Comparison of ENCODE assay signal across 9 mouse cellular contexts in genomic region chr17:35178528-35178927, GRCm38 (mm10). TPM values are rescaled to one million over a fixed set of nuclear protein-coding genes. Genes with fewer than 3 reads are reported as not detected.
DNase-seq lines count a peak whose midpoint lies in the region; ATAC-seq lines count a peak whose summit lies in the region.
"Had no signal": no experiment of that assay in that cellular context is flagged by ENCODE, and none has a peak within 500 bp of the region (broad histone marks: within the 10 kb centered on the region; RNA-seq: fewer than 3 reads in every experiment).

No protein-coding gene starts in this region.

- H3K4me2 ChIP-seq in hindbrain, embryonic 12.5 days (replicated peaks) = no peak overlapping the region
- H3K4me2 ChIP-seq in liver, embryonic 11.5 days = no peak overlapping the region
- no peak overlapping the region for H3K4me2 ChIP-seq in neural tube, embryonic 12.5 days (replicated peaks)

- H3K4me3 ChIP-seq in hindbrain, embryonic 12.5 days = no peak overlapping the region
- H3K4me3 ChIP-seq in liver, embryonic 11.5 days (ENCODE audit: low read depth, low read length) = no peak overlapping the region
- no peak overlapping the region for H3K4me3 ChIP-seq in neural tube, embryonic 12.5 days
- H3K4me3 ChIP-seq: erythroblast, embryonic 14.5 days had no signal

- peak; percentile 44 to 54 for DNase-seq in left cerebral cortex, adult 18-20 months (ENCODE audit: low spot score in 2 of 2)
- DNase-seq in left cerebral cortex, adult 11 months (ENCODE audit: low spot score) = no peak
- DNase-seq in ZHBTc4 (ENCODE audit: low read depth, low spot score) = peak; percentile 88
- DNase-seq in liver, embryonic 11.5 days (ENCODE audit: low spot score) = peak; percentile 65
- peak; percentile 78 for DNase-seq in urinary bladder, postnatal 25 days (ENCODE audit: low spot score)

- no peak overlapping the region for H3K27ac ChIP-seq in hindbrain, embryonic 12.5 days
- no peak overlapping the region for H3K27ac ChIP-seq in liver, embryonic 11.5 days (ENCODE audit: low read depth, low read length)
- H3K27ac ChIP-seq in neural tube, embryonic 12.5 days = no peak overlapping the region

- no peak overlapping the region for H3K9ac ChIP-seq in hindbrain, embryonic 12.5 days
- no peak overlapping the region for H3K9ac ChIP-seq in liver, embryonic 11.5 days (ENCODE audit: low read depth, low read length)
- H3K9ac ChIP-seq in neural tube, embryonic 12.5 days = no peak overlapping the region

- H3K9me3 ChIP-seq in hindbrain, embryonic 12.5 days (replicated peaks) = no peaks in the 10 kb centered on the region
- H3K9me3 ChIP-seq in liver, embryonic 11.5 days (ENCODE audit: control insufficient read depth, low read length) = no peaks in the 10 kb centered on the region
- H3K9me3 ChIP-seq in neural tube, embryonic 12.5 days = no peaks in the 10 kb centered on the region

- no peaks in the 10 kb centered on the region for H3K36me3 ChIP-seq in hindbrain, embryonic 12.5 days
- no peaks in the 10 kb centered on the region for H3K36me3 ChIP-seq in liver, embryonic 11.5 days (ENCODE audit: control insufficient read depth, insufficient read depth, low read length)
- H3K36me3 ChIP-seq in neural tube, embryonic 12.5 days = no peaks in the 10 kb centered on the region

- 0 out of 2 replicates have a peak, but pooled peaks cover 1% of the 10 kb centered on the region for H3K27me3 ChIP-seq in hindbrain, embryonic 12.5 days
- no peaks in the 10 kb centered on the region; the same call in 1 of the 2 replicates for H3K27me3 ChIP-seq in liver, embryonic 11.5 days (replicated peaks; ENCODE audit: control insufficient read depth, insufficient read depth, low read length)
- no peaks in the 10 kb centered on the region for H3K27me3 ChIP-seq in neural tube, embryonic 12.5 days (replicated peaks)

- 18% methylated on average over 5 of the region's 5 CpGs for WGBS in hindbrain, embryonic 12.5 days
- 10% methylated on average over 5 of the region's 5 CpGs for WGBS in liver, embryonic 11.5 days
- 16% methylated on average over 5 of the region's 5 CpGs for WGBS in neural tube, embryonic 12.5 days

- H3K4me1 ChIP-seq in hindbrain, embryonic 12.5 days = no peaks in the 10 kb centered on the region
- H3K4me1 ChIP-seq in liver, embryonic 11.5 days (replicated peaks; ENCODE audit: control insufficient read depth, insufficient read depth, low read length) = 0 out of 2 replicates have a peak, but pooled peaks cover 2% of the 10 kb centered on the region
- H3K4me1 ChIP-seq in neural tube, embryonic 12.5 days = no peaks in the 10 kb centered on the region

- peak; percentile 89 for ATAC-seq in erythroid progenitor cell, adult 5-6 weeks (replicated peaks; ENCODE audit: low FRiP score, poor library complexity, severe bottlenecking)
- ATAC-seq in hindbrain, embryonic 12.5 days (ENCODE audit: low FRiP score) = peak; percentile 58
- ATAC-seq in liver, embryonic 11.5 days (replicated peaks; ENCODE audit: low FRiP score) = peak; percentile 76
- ATAC-seq in neural tube, embryonic 12.5 days (ENCODE audit: low FRiP score, low read depth) = peak; percentile 63; the same call in 1 of the 2 replicates

RNA-seq across cellular contexts. Expression of gene Aif1, which starts 2.7 kb away (rescaled TPM):
- 10 to 100 TPM in 1 of 2 experiments, 1 to 10 TPM in 1; 8.6 to 11.6 TPM for total RNA-seq in left cerebral cortex, adult 18-20 months (2021)
- 14.1 and 28.1 TPM in 2 replicates for total RNA-seq in erythroid progenitor cell, adult 5-6 weeks (2015; ENCODE audit: low replicate concordance)
- total RNA-seq in erythroid progenitor cell, adult 5-6 weeks (2017; ENCODE audit: low replicate concordance) = 3.3 and 32.3 TPM in 2 replicates
- 7.8 and 7.9 TPM in 2 replicates for polyA plus RNA-seq in hindbrain, embryonic 12.5 days (2016; fragmentation: Nextera tagmentation; extraction: Ambion mirVana)
- polyA plus RNA-seq in liver, embryonic 11.5 days (2014; fragmentation: Nextera tagmentation; extraction: Ambion mirVana) = 13.9 and 20.0 TPM in 2 replicates
- polyA plus RNA-seq in neural tube, embryonic 12.5 days (2016; fragmentation: Nextera tagmentation; extraction: Ambion mirVana) = 8.3 and 9.1 TPM in 2 replicates
- polyA plus RNA-seq: erythroblast, embryonic 14.5 days had no signal

RNA-seq across cellular contexts. Expression of gene Lst1, which starts 9.7 kb away (rescaled TPM):
- 1 to 10 TPM; 6.0 to 6.9 TPM for total RNA-seq in left cerebral cortex, adult 18-20 months (2021)
- total RNA-seq in erythroid progenitor cell, adult 5-6 weeks (2015; ENCODE audit: low replicate concordance) = 34.2 and 66.2 TPM in 2 replicates
- 48.4 and 53.5 TPM in 2 replicates for total RNA-seq in erythroid progenitor cell, adult 5-6 weeks (2017; ENCODE audit: low replicate concordance)
- polyA plus RNA-seq in hindbrain, embryonic 12.5 days (2016; fragmentation: Nextera tagmentation; extraction: Ambion mirVana) = 6.1 and 6.9 TPM in 2 replicates
- polyA plus RNA-seq in liver, embryonic 11.5 days (2014; fragmentation: Nextera tagmentation; extraction: Ambion mirVana) = 24.1 and 28.1 TPM in 2 replicates
- 6.8 and 7.0 TPM in 2 replicates for polyA plus RNA-seq in neural tube, embryonic 12.5 days (2016; fragmentation: Nextera tagmentation; extraction: Ambion mirVana)
- polyA plus RNA-seq: erythroblast, embryonic 14.5 days had no signal

RNA-seq across cellular contexts. Expression of gene Prrc2a, which starts 13.8 kb away (rescaled TPM):
- 100 to 1,000 TPM; 270 to 288 TPM for total RNA-seq in left cerebral cortex, adult 18-20 months (2021)
- 227 and 234 TPM in 2 replicates for total RNA-seq in erythroid progenitor cell, adult 5-6 weeks (2015; ENCODE audit: low replicate concordance)
- total RNA-seq in erythroid progenitor cell, adult 5-6 weeks (2017; ENCODE audit: low replicate concordance) = 42.0 and 64.3 TPM in 2 replicates
- 206 and 213 TPM in 2 replicates for polyA plus RNA-seq in hindbrain, embryonic 12.5 days (2016; fragmentation: Nextera tagmentation; extraction: Ambion mirVana)
- polyA plus RNA-seq in liver, embryonic 11.5 days (2014; fragmentation: Nextera tagmentation; extraction: Ambion mirVana) = 169 and 205 TPM in 2 replicates
- 205 and 224 TPM in 2 replicates for polyA plus RNA-seq in neural tube, embryonic 12.5 days (2016; fragmentation: Nextera tagmentation; extraction: Ambion mirVana)

RNA-seq across cellular contexts. Expression of gene Ltb, which starts 15.7 kb away (rescaled TPM):
- under 1 TPM; 0.79 to 0.80 TPM for total RNA-seq in left cerebral cortex, adult 18-20 months (2021)
- total RNA-seq in erythroid progenitor cell, adult 5-6 weeks (2015; ENCODE audit: low replicate concordance) = 1.8 and 8.0 TPM in 2 replicates
- total RNA-seq in erythroid progenitor cell, adult 5-6 weeks (2017; ENCODE audit: low replicate concordance) = 0.30 and 10.0 TPM in 2 replicates
- 0.54 and 0.81 TPM in 2 replicates for polyA plus RNA-seq in hindbrain, embryonic 12.5 days (2016; fragmentation: Nextera tagmentation; extraction: Ambion mirVana)
- polyA plus RNA-seq in liver, embryonic 11.5 days (2014; fragmentation: Nextera tagmentation; extraction: Ambion mirVana) = 0.70 and 0.78 TPM in 2 replicates
- polyA plus RNA-seq in neural tube, embryonic 12.5 days (2016; fragmentation: Nextera tagmentation; extraction: Ambion mirVana) = 0.39 and 0.57 TPM in 2 replicates

RNA-seq across cellular contexts. Expression of gene Tnf, which starts 23.3 kb away (rescaled TPM):
- total RNA-seq in left cerebral cortex, adult 18-20 months (2021) = not detected
- 9.6 and 12.6 TPM in 2 replicates for total RNA-seq in erythroid progenitor cell, adult 5-6 weeks (2015; ENCODE audit: low replicate concordance)
- total RNA-seq in erythroid progenitor cell, adult 5-6 weeks (2017; ENCODE audit: low replicate concordance) = 0.90 and 3.2 TPM in 2 replicates
- 0.14 TPM in 1 of 2 replicates, not detected in the other for polyA plus RNA-seq in hindbrain, embryonic 12.5 days (2016; fragmentation: Nextera tagmentation; extraction: Ambion mirVana)
- 0.47 and 0.53 TPM in 2 replicates for polyA plus RNA-seq in liver, embryonic 11.5 days (2014; fragmentation: Nextera tagmentation; extraction: Ambion mirVana)
- polyA plus RNA-seq in neural tube, embryonic 12.5 days (2016; fragmentation: Nextera tagmentation; extraction: Ambion mirVana) = 0.18 TPM in 1 of 2 replicates, not detected in the other
